In genomic region chr5:133753461-133754160, GRCm38 (mm10) we compare ENCODE assay signal across 15 mouse cellular contexts.
DNase-seq lines count a peak whose midpoint lies in the region; ATAC-seq lines count a peak whose summit lies in the region.
"Had no signal": no experiment of that assay in that cellular context is flagged by ENCODE, and none has a peak within 500 bp of the region (broad histone marks: within the 10 kb centered on the region; RNA-seq: fewer than 3 reads in every experiment).

No protein-coding gene starts in this region.

- no peak overlapping the region for H3K4me2 ChIP-seq in midbrain, embryonic 16.5 days (ENCODE audit: low read length)
- H3K4me2 ChIP-seq: embryonic facial prominence, embryonic 12.5 days; heart, embryonic 12.5 days; liver, embryonic 13.5 days had no signal

- H3K4me1 ChIP-seq in midbrain, embryonic 10.5 days = peaks cover 15% of the 10 kb centered on the region
- H3K4me1 ChIP-seq in midbrain, embryonic 16.5 days (ENCODE audit: control insufficient read depth, insufficient read depth, low read length) = peaks cover 7% of the 10 kb centered on the region
- H3K4me1 ChIP-seq: heart, embryonic 12.5 days; liver, embryonic 13.5 days had no signal

- no peak overlapping the region for H3K9ac ChIP-seq in midbrain, embryonic 16.5 days (ENCODE audit: low read depth, low read length)
- H3K9ac ChIP-seq: embryonic facial prominence, embryonic 12.5 days; heart, embryonic 12.5 days; liver, embryonic 13.5 days had no signal

- no peak for ATAC-seq in midbrain, embryonic 16.5 days
- ATAC-seq: intestine, postnatal 0 days had no signal

- H3K36me3 ChIP-seq in midbrain, embryonic 10.5 days = no peaks in the 10 kb centered on the region
- no peaks in the 10 kb centered on the region for H3K36me3 ChIP-seq in midbrain, embryonic 16.5 days (ENCODE audit: control insufficient read depth, insufficient read depth, low read length)
- H3K36me3 ChIP-seq: embryonic facial prominence, embryonic 12.5 days; heart, embryonic 12.5 days; liver, embryonic 13.5 days had no signal

- H3K27me3 ChIP-seq in midbrain, embryonic 10.5 days (ENCODE audit: low read depth, poor library complexity, severe bottlenecking) = no peaks in the 10 kb centered on the region
- no peaks in the 10 kb centered on the region for H3K27me3 ChIP-seq in midbrain, embryonic 16.5 days (ENCODE audit: control insufficient read depth, insufficient read depth, low read depth, low read length)
- H3K27me3 ChIP-seq: embryonic facial prominence, embryonic 12.5 days; liver, embryonic 13.5 days had no signal

- H3K27ac ChIP-seq in midbrain, embryonic 10.5 days (replicated peaks) = 0 out of 2 replicates have a peak overlapping the region, but pooled peaks have one; percentile 9
- H3K27ac ChIP-seq in midbrain, embryonic 16.5 days (ENCODE audit: low read length) = no peak overlapping the region
- H3K27ac ChIP-seq: embryonic facial prominence, embryonic 12.5 days; left cerebral cortex, adult 2 months; liver, embryonic 13.5 days; macrophage; stomach, postnatal 0 days had no signal

- peak; percentile 4 for DNase-seq in embryo, embryonic 11 days
- no peak for DNase-seq in embryo, embryonic 9.5 days (ENCODE audit: extremely low spot score)
- DNase-seq in midbrain, embryonic 10.5 days (ENCODE audit: low spot score) = no peak
- peak; percentile 68 for DNase-seq in cerebellum, postnatal 14 days
- DNase-seq in layer of hippocampus, postnatal 14 days (ENCODE audit: low spot score in 2 of 2) = peak; percentile 55 to 69
- DNase-seq in kidney, postnatal 25 days = no peak
- DNase-seq in frontal cortex, adult 2 months (ENCODE audit: extremely low spot score in 1 of 2, low spot score in 1 of 2) = no peak
- DNase-seq: liver, embryonic 13.5 days had no signal

- H3K9me3 ChIP-seq in midbrain, embryonic 10.5 days (replicated peaks) = no peaks in the 10 kb centered on the region
- no peaks in the 10 kb centered on the region for H3K9me3 ChIP-seq in midbrain, embryonic 16.5 days (replicated peaks; ENCODE audit: control insufficient read depth, low read length, poor library complexity, severe bottlenecking)
- H3K9me3 ChIP-seq: embryonic facial prominence, embryonic 12.5 days; heart, embryonic 12.5 days; liver, embryonic 13.5 days had no signal

- no peak overlapping the region for H3K4me3 ChIP-seq in midbrain, embryonic 10.5 days
- H3K4me3 ChIP-seq in midbrain, embryonic 16.5 days (ENCODE audit: low read depth, low read length) = no peak overlapping the region
- H3K4me3 ChIP-seq: embryonic facial prominence, embryonic 12.5 days; heart, embryonic 12.5 days; left cerebral cortex, adult 2 months; liver, embryonic 13.5 days had no signal

- 41% methylated on average over 8 of the region's 8 CpGs for WGBS in midbrain, embryonic 10.5 days
- WGBS in midbrain, embryonic 16.5 days = 38% methylated on average over 8 of the region's 8 CpGs

Comparison
In these comparisons a context has a peak if more than half of its experiments do, and no peak if none do; other contexts are left out.
1. DNase-seq: peak in embryo, embryonic 11 days (single experiment), cerebellum, postnatal 14 days (2 of 2) and layer of hippocampus, postnatal 14 days (2 of 2); none in embryo, embryonic 9.5 days (single experiment), midbrain, embryonic 10.5 days (single experiment), kidney, postnatal 25 days (0 of 2) and frontal cortex, adult 2 months (0 of 2).